Mouse (Mus musculus) layer of hippocampus, adult 8-10 months (tissue): ENCODE measurements at regions not wholly inside any gene's neighbourhood (a gene's known extent, or its start where the extent isn't known, plus 50 kb on each side); places are given as distances from the start of the nearest gene placed in this dataset.

Experiments
- microRNA-seq, 2 experiments: library from miRNA; unstranded; fragments of <30 nt; microRNA quantifications; one replicate each; pipeline ENCODE4 v1.2.0; 2022

Small RNAs in the stretch of these regions (microRNA-seq; reads per million reads assigned to microRNA genes)
- 0 reads per million in 2 experiments for gene Gm23177
